Mouse (Mus musculus) liver, postnatal 0 days (tissue): ENCODE measurements around the gene Zdhhc6. TPM values are rescaled to one million over a fixed set of nuclear protein-coding genes. Genes with fewer than 3 reads are reported as not detected.

Experiments used
- ATAC-seq: fragments of 200-750 bp; cut with Nextera tagmentation; 2 replicates; pipeline ENCODE4 v1.8.0; 2017; ENCODE audit warnings: mild to moderate bottlenecking, moderate library complexity
- DNase-seq: peaks from one replicate; pipeline ENCODE4 v3.0.0-alpha.2; 2016
- H3K27ac ChIP-seq: fragments of 300-500 bp; sonication (generic); 2 replicates; pipeline ENCODE4 v1.5.1; 2014; ENCODE audit warnings: antibody characterized with exemption, moderate library complexity, mild to moderate bottlenecking, low read depth
- H3K27me3 ChIP-seq: fragments of 300-500 bp; sonication (generic); 2 replicates; pipeline ENCODE4 v1.6.1; 2014; ENCODE audit warnings: low read length, control low read depth, mixed read lengths; ENCODE audit not compliant: insufficient read depth
- H3K36me3 ChIP-seq: fragments of 300-500 bp; sonication (generic); replicated peaks from 2 replicates; pipeline ENCODE4 v1.6.1; 2014; ENCODE audit warnings: mild to moderate bottlenecking, control low read depth, low read length, moderate library complexity, mixed read lengths; ENCODE audit not compliant: insufficient read depth
- H3K4me1 ChIP-seq: fragments of 300-500 bp; sonication (generic); 2 replicates; pipeline ENCODE4 v1.6.1; 2014; ENCODE audit warnings: antibody characterized with exemption, mild to moderate bottlenecking, control low read depth; ENCODE audit not compliant: insufficient read depth
- H3K4me2 ChIP-seq: fragments of 300-500 bp; sonication (generic); 2 replicates; pipeline ENCODE4 v1.6.1; 2014; ENCODE audit warnings: low read depth, mild to moderate bottlenecking, low read length, moderate library complexity, mixed read lengths
- H3K4me3 ChIP-seq: fragments of 300-500 bp; sonication (generic); 2 replicates; pipeline ENCODE4 v1.5.1; 2014; ENCODE audit warnings: low read depth, low read length
- H3K9ac ChIP-seq: fragments of 300-500 bp; sonication (generic); replicated peaks from 2 replicates; pipeline ENCODE4 v1.6.1; 2014; ENCODE audit warnings: mild to moderate bottlenecking, moderate library complexity
- H3K9me3 ChIP-seq: fragments of 300-500 bp; sonication (generic); 2 replicates; pipeline ENCODE4 v1.6.1; 2016; ENCODE audit warnings: mild to moderate bottlenecking, control low read depth, low read length, mixed read lengths
- CTCF ChIP-seq: sonication (generic); IDR thresholded peaks from 2 replicates; pipeline ENCODE4 v1.5.1; 2016; ENCODE audit warnings: antibody characterized with exemption, low read depth
- EP300 ChIP-seq: IDR thresholded peaks from 2 replicates; pipeline ENCODE4 v1.6.1; 2016; ENCODE audit warnings: antibody characterized with exemption, low read depth, mild to moderate bottlenecking
- WGBS: fragments of 180-500 bp; shearing (Covaris S2); extraction: QIAGEN DNeasy Blood & Tissue Kit; methylation state at CpG from one replicate; pipeline ENCODE4 v1.1.7; 2014; ENCODE audit not compliant: insufficient replicate concordance; 5-methylcytosine and 5-hydroxymethylcytosine counted together
- polyA plus RNA-seq: library from polyadenylated mRNA; unstranded; fragments of >200 nt; fragmentation: Nextera tagmentation; extraction: Ambion mirVana; gene quantifications from 2 replicates; pipeline ENCODE4 v1.2.1, GENCODE M21; 2015

Gene Zdhhc6
- polyA plus RNA-seq, 1 experiment from 2014 or later, result 49.0 TPM

GRCm38 (mm10) chr19:55292210-55292850 is 23.5 kb downstream of the Zdhhc6 start:
- Histone ChIP-seq H3K36me3 (peaks cover 91% of the 10 kb centered on the region), H3K9me3 (no peaks in the 10 kb centered on the region), H3K9ac (no peak overlapping the region), H3K27ac (no peak overlapping the region), H3K27me3 (no peaks in the 10 kb centered on the region), H3K4me1 (peaks cover 6% of the 10 kb centered on the region), H3K4me2 (no peak overlapping the region), H3K4me3 (no peak overlapping the region)
- ATAC-seq, result no peak
- DNase-seq, result no peak
- 82% methylated on average over 2 of the region's 2 CpGs for WGBS
- TF ChIP-seq EP300 (no peak), CTCF (no peak)

GRCm38 (mm10) chr19:55290621-55291270 is 25.1 kb downstream of the Zdhhc6 start:
- 51% methylated on average over 2 of the region's 2 CpGs for WGBS
- Histone ChIP-seq H3K36me3 (peaks cover 84% of the 10 kb centered on the region), H3K9me3 (no peaks in the 10 kb centered on the region), H3K4me3 (no peak overlapping the region), H3K27me3 (no peaks in the 10 kb centered on the region), H3K9ac (no peak overlapping the region), H3K27ac (no peak overlapping the region), H3K4me2 (no peak overlapping the region), H3K4me1 (peaks cover 6% of the 10 kb centered on the region)
- no peak for TF ChIP-seq EP300
- TF ChIP-seq CTCF, result no peak
- DNase-seq (no peak), ATAC-seq (no peak)

- peaks cover 82% of the 10 kb centered on the region for H3K36me3 ChIP-seq
- DNase-seq (no peak), ATAC-seq (no peak)
- no peak overlapping the region for H3K4me2 ChIP-seq
- H3K4me3 ChIP-seq, result no peak overlapping the region
- 0 out of 2 replicates have a peak, but pooled peaks cover 6% of the 10 kb centered on the region for H3K4me1 ChIP-seq
- H3K9me3 ChIP-seq, result no peaks in the 10 kb centered on the region
- H3K27ac ChIP-seq, result no peak overlapping the region
- TF ChIP-seq CTCF (no peak), EP300 (no peak)
- H3K9ac ChIP-seq, result no peak overlapping the region
- H3K27me3 ChIP-seq, result no peaks in the 10 kb centered on the region
Measured at GRCm38 (mm10) chr19:55288974-55289373, 26.9 kb downstream of the Zdhhc6 start.

- H3K4me1 ChIP-seq, result peaks cover 4% of the 10 kb centered on the region; the same call in 1 of the 2 replicates
- no peak overlapping the region for H3K27ac ChIP-seq
- no peak for TF ChIP-seq CTCF
- TF ChIP-seq EP300, result no peak
- H3K4me3 ChIP-seq, result no peak overlapping the region
- H3K4me2 ChIP-seq, result peak overlapping the region; percentile 48
- H3K36me3 ChIP-seq, result peaks cover 87% of the 10 kb centered on the region
- no peak for ATAC-seq
- H3K9ac ChIP-seq, result no peak overlapping the region
- 75% methylated on average over 4 of the region's 4 CpGs for WGBS
- H3K9me3 ChIP-seq, result no peaks in the 10 kb centered on the region
- no peak for DNase-seq
- H3K27me3 ChIP-seq, result no peaks in the 10 kb centered on the region
Measured at GRCm38 (mm10) chr19:55286034-55286433, 29.8 kb downstream of the Zdhhc6 start.

- Histone ChIP-seq H3K9me3 (no peaks in the 10 kb centered on the region), H3K36me3 (peaks cover 82% of the 10 kb centered on the region), H3K27me3 (no peaks in the 10 kb centered on the region), H3K4me3 (peak overlapping the region; percentile 38), H3K27ac (peak overlapping the region; percentile 49), H3K9ac (peak overlapping the region; percentile 37), H3K4me2 (peak overlapping the region; percentile 48), H3K4me1 (peaks cover 4% of the 10 kb centered on the region; the same call in 1 of the 2 replicates)
- ATAC-seq (peak; percentile 97), DNase-seq (peak; percentile 51)
- 60% methylated on average over 4 of the region's 4 CpGs for WGBS
- no peak for TF ChIP-seq CTCF
- peak; percentile 98 for TF ChIP-seq EP300
Measured at GRCm38 (mm10) chr19:55284093-55284492, 31.7 kb downstream of the Zdhhc6 start.

- no peak for DNase-seq
- TF ChIP-seq EP300 (no peak), CTCF (no peak)
- Histone ChIP-seq H3K27me3 (no peaks in the 10 kb centered on the region), H3K36me3 (peaks cover 57% of the 10 kb centered on the region), H3K4me1 (peaks cover 26% of the 10 kb centered on the region), H3K27ac (peak overlapping the region; percentile 49; the same call in 1 of the 2 replicates), H3K9ac (no peak overlapping the region), H3K9me3 (no peaks in the 10 kb centered on the region), H3K4me3 (no peak overlapping the region), H3K4me2 (no peak overlapping the region)
- WGBS, result 53% methylated on average over 3 of the region's 3 CpGs
- peak; percentile 65 for ATAC-seq
Measured at GRCm38 (mm10) chr19:55276770-55277169, 39.1 kb downstream of the Zdhhc6 start.
